Mouse (Mus musculus): ENCODE results near the gene Colec11.

The Colec11 gene

GRCm38 (mm10) chr12:28598526-28598991 is 24.6 kb downstream of the Colec11 start:
- no peak for DNase-seq

GRCm38 (mm10) chr12:28598110-28598509 is 25.1 kb downstream of the Colec11 start:
- no peak for DNase-seq

- DNase-seq, result no peak
Measured at GRCm38 (mm10) chr12:28597699-28598098, 25.5 kb downstream of the Colec11 start.

GRCm38 (mm10) chr12:28596851-28597250 is 26.3 kb downstream of the Colec11 start:
- no peak for DNase-seq

GRCm38 (mm10) chr12:28590428-28590827 is 32.7 kb downstream of the Colec11 start:
- DNase-seq, result peak in 1 of 2 experiments; percentile 5

GRCm38 (mm10) chr12:28589090-28589868 is 33.9 kb downstream of the Colec11 start:
- peak; percentile 86 for DNase-seq

- DNase-seq, result no peak
Measured at GRCm38 (mm10) chr12:28587949-28588348, 35.2 kb downstream of the Colec11 start.

GRCm38 (mm10) chr12:28584036-28584435 is 39.1 kb downstream of the Colec11 start:
- DNase-seq, result no peak

- no peak for DNase-seq
Measured at GRCm38 (mm10) chr12:28582423-28582822, 40.8 kb downstream of the Colec11 start, which contains the start of gene Allc. TSS of gene Allc (minus strand) at chr12:28582523.

GRCm38 (mm10) chr12:28579132-28579531 is 44.0 kb downstream of the Colec11 start:
- DNase-seq, result peak in 1 of 2 experiments; percentile 18

GRCm38 (mm10) chr12:28578147-28578546 is 45.0 kb downstream of the Colec11 start:
- DNase-seq, result no peak

- no peak for DNase-seq
Measured at GRCm38 (mm10) chr12:28575366-28576070, 47.7 kb downstream of the Colec11 start.

GRCm38 (mm10) chr12:28572241-28572640 is 50.9 kb downstream of the Colec11 start:
- DNase-seq, result no peak

- no peak for DNase-seq
Measured at GRCm38 (mm10) chr12:28552299-28552698, 70.9 kb downstream of the Colec11 start, which contains the start of gene Dcdc2c. TSS of gene Dcdc2c (minus strand) at chr12:28552399.

- no peak for DNase-seq
Measured at GRCm38 (mm10) chr12:28551775-28552174, 71.4 kb downstream of the Colec11 start.

GRCm38 (mm10) chr12:28548887-28549286 is 74.3 kb downstream of the Colec11 start:
- no peak for DNase-seq
